Mouse (Mus musculus): ENCODE results near the gene Adamts16.

DNA sequence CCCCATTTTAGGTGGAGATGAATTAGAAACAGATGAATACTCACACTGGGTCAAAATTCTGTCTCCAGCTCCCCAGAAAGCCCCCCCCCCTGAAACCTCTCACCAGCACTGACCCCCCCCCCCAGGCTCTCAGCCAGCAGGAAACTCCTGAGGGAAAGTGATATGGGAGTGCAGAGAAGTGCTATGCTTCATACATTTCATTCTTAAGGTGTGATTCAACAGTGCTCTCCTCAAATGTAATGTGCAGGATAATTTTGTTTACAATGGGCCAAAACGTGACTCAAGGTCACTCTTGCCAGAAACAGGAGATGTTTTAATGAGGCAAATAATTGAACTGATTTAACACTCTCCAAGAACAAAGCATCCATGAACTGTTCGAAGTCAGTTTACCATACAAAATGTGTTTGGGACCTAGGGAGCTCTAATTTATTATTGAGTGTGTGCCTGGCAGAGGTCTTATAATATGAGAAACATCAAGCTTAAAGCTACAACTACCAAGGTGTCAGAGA lies 152.1 kb downstream of the Adamts16 start:
- no peak for TF ChIP-seq POLR2A (IDR thresholded peaks at IDR 0.05; ENCODE audit: low read depth, low read length)
- TF ChIP-seq CTCF (conservative IDR thresholded peaks at IDR 0.05; ENCODE audit: insufficient read depth, insufficient read length, low read depth, low read length), result no peak

All from kidney, adult 2 months (tissue).